Comparison of ENCODE assay signal across 10 mouse cellular contexts in genomic region chr4:126150949-126151320, GRCm38 (mm10). TPM values are rescaled to one million over a fixed set of nuclear protein-coding genes. Genes with fewer than 3 reads are reported as not detected.
DNase-seq lines count a peak whose midpoint lies in the region; ATAC-seq lines count a peak whose summit lies in the region.
"Had no signal": no experiment of that assay in that cellular context is flagged by ENCODE, and none has a peak within 500 bp of the region (broad histone marks: within the 10 kb centered on the region; RNA-seq: fewer than 3 reads in every experiment).

No protein-coding gene starts in this region.

- peak overlapping the region; percentile 78 for H3K4me3 ChIP-seq in heart, embryonic 10.5 days
- H3K4me3 ChIP-seq in lung, embryonic 15.5 days: peak overlapping the region; percentile 47
- H3K4me3 ChIP-seq in limb, embryonic 12.5 days (replicated peaks): peak overlapping the region; percentile 80
- peak overlapping the region; percentile 65; the same call in 1 of the 2 replicates for H3K4me3 ChIP-seq in stomach, embryonic 15.5 days (replicated peaks)

- peak overlapping the region; percentile 20; the same call in 1 of the 2 replicates for H3K9ac ChIP-seq in lung, embryonic 15.5 days
- peak overlapping the region; percentile 50; the same call in 1 of the 2 replicates for H3K9ac ChIP-seq in limb, embryonic 12.5 days (replicated peaks)
- no peak overlapping the region for H3K9ac ChIP-seq in stomach, embryonic 15.5 days

- ATAC-seq in lung, embryonic 15.5 days (ENCODE audit: borderline replicate concordance, extremely low read depth, low FRiP score, low TSS enrichment): no peak
- ATAC-seq in limb, embryonic 12.5 days (ENCODE audit: insufficient number of reproducible peaks, insufficient read depth, low FRiP score, low TSS enrichment, low read depth): no peak
- ATAC-seq in stomach, embryonic 15.5 days (ENCODE audit: insufficient read depth, low FRiP score, low read depth): no peak
- ATAC-seq in CD4-positive, CD25-positive, alpha-beta regulatory T cell, adult 4 months: no peak

- no peaks in the 10 kb centered on the region for H3K9me3 ChIP-seq in heart, embryonic 10.5 days
- no peaks in the 10 kb centered on the region for H3K9me3 ChIP-seq in lung, embryonic 15.5 days
- no peaks in the 10 kb centered on the region for H3K9me3 ChIP-seq in limb, embryonic 12.5 days
- H3K9me3 ChIP-seq in stomach, embryonic 15.5 days: no peaks in the 10 kb centered on the region

- DNase-seq in heart, embryonic 10.5 days (ENCODE audit: low spot score): no peak
- no peak for DNase-seq in heart, postnatal 36 days
- DNase-seq in lung, postnatal 36 days: no peak
- no peak for DNase-seq in spleen, postnatal 10 days (ENCODE audit: low spot score in 2 of 2)
- DNase-seq: right cerebral cortex, adult 18-20 months had no signal

- H3K4me1 ChIP-seq in heart, embryonic 10.5 days: peaks cover 78% of the 10 kb centered on the region
- peaks cover 67% of the 10 kb centered on the region for H3K4me1 ChIP-seq in lung, embryonic 15.5 days
- peaks cover 63% of the 10 kb centered on the region for H3K4me1 ChIP-seq in limb, embryonic 12.5 days (replicated peaks)
- peaks cover 41% of the 10 kb centered on the region for H3K4me1 ChIP-seq in stomach, embryonic 15.5 days

- 50% methylated on average over 6 of the region's 6 CpGs for WGBS in heart, embryonic 10.5 days
- 36% methylated on average over 6 of the region's 6 CpGs for whole genome bisulfite sequencing in lung, embryonic 15.5 days
- WGBS in limb, embryonic 12.5 days: 38% methylated on average over 6 of the region's 6 CpGs
- WGBS in stomach, embryonic 15.5 days: 46% methylated on average over 6 of the region's 6 CpGs

- peaks cover 25% of the 10 kb centered on the region for H3K27me3 ChIP-seq in heart, embryonic 10.5 days (ENCODE audit: insufficient read depth, poor library complexity, severe bottlenecking)
- H3K27me3 ChIP-seq in lung, embryonic 15.5 days: no peaks in the 10 kb centered on the region
- H3K27me3 ChIP-seq in limb, embryonic 12.5 days: no peaks in the 10 kb centered on the region
- no peaks in the 10 kb centered on the region for H3K27me3 ChIP-seq in stomach, embryonic 15.5 days (replicated peaks)

- peaks cover 15% of the 10 kb centered on the region; the same call in 1 of the 2 replicates for H3K36me3 ChIP-seq in heart, embryonic 10.5 days
- H3K36me3 ChIP-seq in lung, embryonic 15.5 days: peaks cover 19% of the 10 kb centered on the region; the same call in 1 of the 2 replicates
- H3K36me3 ChIP-seq in limb, embryonic 12.5 days: peaks cover 15% of the 10 kb centered on the region
- no peaks in the 10 kb centered on the region; the same call in 1 of the 2 replicates for H3K36me3 ChIP-seq in stomach, embryonic 15.5 days

- H3K4me2 ChIP-seq in lung, embryonic 15.5 days: peak overlapping the region; percentile 60
- peak overlapping the region; percentile 99 for H3K4me2 ChIP-seq in limb, embryonic 12.5 days
- peak overlapping the region; percentile 73 for H3K4me2 ChIP-seq in stomach, embryonic 15.5 days

- intact Hi-C loops in heart, postnatal 36 days (cut with DNase I): no loop called here

- peak overlapping the region; percentile 94 for H3K27ac ChIP-seq in heart, embryonic 10.5 days
- peak overlapping the region; percentile 98 for H3K27ac ChIP-seq in lung, embryonic 15.5 days
- peak overlapping the region; percentile 98 for H3K27ac ChIP-seq in limb, embryonic 12.5 days
- H3K27ac ChIP-seq in stomach, embryonic 15.5 days: peak overlapping the region; percentile 91

RNA-seq across cellular contexts. Expression of gene Eva1b, which starts 3.4 kb away (rescaled TPM):
- 26.3 and 39.5 TPM in 2 replicates for polyA plus RNA-seq in heart, embryonic 10.5 days (2016; fragmentation: Nextera tagmentation; extraction: Ambion mirVana)
- 10 to 100 TPM; 15.7 to 16.2 TPM for total RNA-seq in heart, postnatal 36 days (2021)
- polyA plus RNA-seq in lung, embryonic 15.5 days (2015; fragmentation: Nextera tagmentation; extraction: Ambion mirVana): 95.9 and 101 TPM in 2 replicates
- polyA plus RNA-seq in limb, embryonic 12.5 days (2016; fragmentation: Nextera tagmentation; extraction: Ambion mirVana): 65.6 and 67.5 TPM in 2 replicates
- 59.0 and 60.0 TPM in 2 replicates for polyA plus RNA-seq in stomach, embryonic 15.5 days (2015; fragmentation: Nextera tagmentation; extraction: Ambion mirVana)
- 10 to 100 TPM; 10.5 to 12.7 TPM for polyA plus RNA-seq in CD4-positive, CD25-positive, alpha-beta regulatory T cell, adult 4 months (2017; shearing (Covaris generic))

RNA-seq across cellular contexts. Expression of gene Sh3d21, which starts 12.4 kb away (rescaled TPM):
- polyA plus RNA-seq in heart, embryonic 10.5 days (2016; fragmentation: Nextera tagmentation; extraction: Ambion mirVana): 2.0 and 3.1 TPM in 2 replicates
- total RNA-seq in heart, postnatal 36 days (2021): 1 to 10 TPM; 2.4 to 3.6 TPM
- polyA plus RNA-seq in lung, embryonic 15.5 days (2015; fragmentation: Nextera tagmentation; extraction: Ambion mirVana): 7.2 and 9.4 TPM in 2 replicates
- 7.2 and 8.4 TPM in 2 replicates for polyA plus RNA-seq in limb, embryonic 12.5 days (2016; fragmentation: Nextera tagmentation; extraction: Ambion mirVana)
- 7.4 and 10.3 TPM in 2 replicates for polyA plus RNA-seq in stomach, embryonic 15.5 days (2015; fragmentation: Nextera tagmentation; extraction: Ambion mirVana)
- 1 to 10 TPM in 1 of 2 experiments, under 1 TPM in 1; 0.56 to 1.2 TPM for polyA plus RNA-seq in CD4-positive, CD25-positive, alpha-beta regulatory T cell, adult 4 months (2017; shearing (Covaris generic))
- total RNA-seq: monocyte, adult 5-6 weeks had no signal

RNA-seq across cellular contexts. Expression of gene Stk40, which starts 47.2 kb away (rescaled TPM):
- 37.7 and 39.0 TPM in 2 replicates for polyA plus RNA-seq in heart, embryonic 10.5 days (2016; fragmentation: Nextera tagmentation; extraction: Ambion mirVana)
- total RNA-seq in heart, postnatal 36 days (2021): 10 to 100 TPM; 33.6 to 41.5 TPM
- 37.8 and 40.7 TPM in 2 replicates for polyA plus RNA-seq in lung, embryonic 15.5 days (2015; fragmentation: Nextera tagmentation; extraction: Ambion mirVana)
- polyA plus RNA-seq in limb, embryonic 12.5 days (2016; fragmentation: Nextera tagmentation; extraction: Ambion mirVana): 41.1 and 45.2 TPM in 2 replicates
- 28.6 and 29.1 TPM in 2 replicates for polyA plus RNA-seq in stomach, embryonic 15.5 days (2015; fragmentation: Nextera tagmentation; extraction: Ambion mirVana)
- 10 to 100 TPM; 11.4 to 23.2 TPM for polyA plus RNA-seq in CD4-positive, CD25-positive, alpha-beta regulatory T cell, adult 4 months (2017; shearing (Covaris generic))

RNA-seq across cellular contexts. Expression of gene Thrap3, which starts 51.6 kb away (rescaled TPM):
- polyA plus RNA-seq in heart, embryonic 10.5 days (2016; fragmentation: Nextera tagmentation; extraction: Ambion mirVana): 194 and 200 TPM in 2 replicates
- total RNA-seq in heart, postnatal 36 days (2021): 100 to 1,000 TPM; 119 to 123 TPM
- polyA plus RNA-seq in lung, embryonic 15.5 days (2015; fragmentation: Nextera tagmentation; extraction: Ambion mirVana): 228 and 230 TPM in 2 replicates
- polyA plus RNA-seq in limb, embryonic 12.5 days (2016; fragmentation: Nextera tagmentation; extraction: Ambion mirVana): 303 and 349 TPM in 2 replicates
- polyA plus RNA-seq in stomach, embryonic 15.5 days (2015; fragmentation: Nextera tagmentation; extraction: Ambion mirVana): 182 and 203 TPM in 2 replicates
- 100 to 1,000 TPM; 222 to 330 TPM for polyA plus RNA-seq in CD4-positive, CD25-positive, alpha-beta regulatory T cell, adult 4 months (2017; shearing (Covaris generic))

RNA-seq across cellular contexts. Expression of gene Lsm10, which starts 54.5 kb away (rescaled TPM):
- 47.5 and 47.7 TPM in 2 replicates for polyA plus RNA-seq in heart, embryonic 10.5 days (2016; fragmentation: Nextera tagmentation; extraction: Ambion mirVana)
- 10 to 100 TPM; 14.5 to 16.4 TPM for total RNA-seq in heart, postnatal 36 days (2021)
- polyA plus RNA-seq in lung, embryonic 15.5 days (2015; fragmentation: Nextera tagmentation; extraction: Ambion mirVana): 50.3 and 54.1 TPM in 2 replicates
- polyA plus RNA-seq in limb, embryonic 12.5 days (2016; fragmentation: Nextera tagmentation; extraction: Ambion mirVana): 43.2 and 44.3 TPM in 2 replicates
- polyA plus RNA-seq in stomach, embryonic 15.5 days (2015; fragmentation: Nextera tagmentation; extraction: Ambion mirVana): 46.7 and 48.0 TPM in 2 replicates
- polyA plus RNA-seq in CD4-positive, CD25-positive, alpha-beta regulatory T cell, adult 4 months (2017; shearing (Covaris generic)): 10 to 100 TPM; 68.6 to 76.0 TPM
